Mouse (Mus musculus) lung, postnatal 0 days (tissue): ENCODE measurements at regions not wholly inside any gene's neighbourhood (a gene's known extent, or its start where the extent isn't known, plus 50 kb on each side); places are given as distances from the start of the nearest gene placed in this dataset.
"Not testable (repeated sequence)": the region's sequence is repeated elsewhere in the genome, so short reads cannot be mapped to it uniquely, and the experiment has no call there.

Source experiments
- ATAC-seq: fragments of 200-750 bp; cut with Nextera tagmentation; 2 replicates; pipeline ENCODE4 v1.8.0; 2017; ENCODE audit warnings: moderate library complexity
- DNase-seq: peaks from one replicate; pipeline ENCODE4 v3.0.0-alpha.2; 2016; ENCODE audit warnings: low spot score
- H3K27ac ChIP-seq: fragments of 300-500 bp; sonication (generic); 2 replicates; pipeline ENCODE4 v1.5.1; 2014; ENCODE audit warnings: antibody characterized with exemption, mild to moderate bottlenecking, low read length, mixed read lengths
- H3K27me3 ChIP-seq: fragments of 300-500 bp; sonication (generic); replicated peaks from 2 replicates; pipeline ENCODE4 v1.6.1; 2014; ENCODE audit warnings: low read length, mixed read lengths; ENCODE audit not compliant: insufficient read depth
- H3K36me3 ChIP-seq: fragments of 300-500 bp; sonication (generic); 2 replicates; pipeline ENCODE4 v1.6.1; 2014; ENCODE audit warnings: low read length, mixed read lengths; ENCODE audit not compliant: insufficient read depth
- H3K4me1 ChIP-seq: fragments of 300-500 bp; sonication (generic); 2 replicates; pipeline ENCODE4 v1.6.1; 2014; ENCODE audit warnings: antibody characterized with exemption, low read depth, low read length, mixed read lengths; ENCODE audit not compliant: insufficient read depth
- H3K4me2 ChIP-seq: fragments of 300-500 bp; sonication (generic); replicated peaks from 2 replicates; pipeline ENCODE4 v1.6.1; 2014; ENCODE audit warnings: low read depth, mild to moderate bottlenecking, low read length, moderate library complexity, mixed read lengths
- H3K4me3 ChIP-seq: fragments of 300-500 bp; sonication (generic); 2 replicates; pipeline ENCODE4 v1.5.1; 2014; ENCODE audit warnings: low read depth, low read length
- H3K9ac ChIP-seq: fragments of 300-500 bp; sonication (generic); replicated peaks from 2 replicates; pipeline ENCODE4 v1.6.1; 2014; ENCODE audit warnings: low read depth, mild to moderate bottlenecking
- H3K9me3 ChIP-seq: fragments of 300-500 bp; sonication (generic); 2 replicates; pipeline ENCODE4 v1.6.1; 2016; ENCODE audit warnings: low read length, mixed read lengths
- CTCF ChIP-seq: IDR thresholded peaks from 2 replicates; pipeline ENCODE4 v1.5.1; 2016; ENCODE audit warnings: antibody characterized with exemption, mild to moderate bottlenecking
- EP300 ChIP-seq: IDR thresholded peaks from 2 replicates; pipeline ENCODE4 v1.6.1; 2016; ENCODE audit warnings: antibody characterized with exemption, mild to moderate bottlenecking, control low read depth
- WGBS: fragments of 180-500 bp; shearing (Covaris S2); extraction: QIAGEN DNeasy Blood & Tissue Kit; methylation state at CpG from one replicate; pipeline ENCODE4 v1.1.7; 2014; 5-methylcytosine and 5-hydroxymethylcytosine counted together

DNA sequence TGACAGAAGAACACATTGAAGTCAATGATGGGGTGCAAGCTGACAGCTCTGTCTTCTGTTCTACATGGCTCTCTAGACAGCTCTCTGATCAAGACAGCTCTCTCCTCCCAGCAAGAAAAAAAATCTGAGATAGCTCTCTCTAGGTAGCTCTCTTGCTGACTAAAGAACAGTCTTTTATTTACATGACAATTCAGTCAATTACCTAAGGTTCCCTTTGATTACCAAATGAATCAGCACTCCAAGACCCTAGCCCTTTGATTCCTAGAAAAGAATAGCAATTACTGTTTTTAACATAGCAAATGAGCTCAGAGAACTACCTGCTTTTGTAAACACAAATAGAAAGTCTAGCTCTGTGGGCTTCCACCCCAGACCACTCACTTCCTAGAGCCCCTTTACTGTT lies 264.1 kb downstream of the Gm6685 start:
- no peaks in the 10 kb centered on the region for H3K36me3 ChIP-seq
- no peak overlapping the region for H3K4me3 ChIP-seq
- H3K27me3 ChIP-seq: no peaks in the 10 kb centered on the region
- no peak for TF ChIP-seq EP300
- TF ChIP-seq CTCF: no peak
- no peak for DNase-seq
- no peaks in the 10 kb centered on the region for H3K9me3 ChIP-seq
- no peak overlapping the region for H3K27ac ChIP-seq
- no peak overlapping the region for H3K9ac ChIP-seq
- no peak for ATAC-seq
- H3K4me2 ChIP-seq: no peak overlapping the region
- H3K4me1 ChIP-seq: no peaks in the 10 kb centered on the region

DNA sequence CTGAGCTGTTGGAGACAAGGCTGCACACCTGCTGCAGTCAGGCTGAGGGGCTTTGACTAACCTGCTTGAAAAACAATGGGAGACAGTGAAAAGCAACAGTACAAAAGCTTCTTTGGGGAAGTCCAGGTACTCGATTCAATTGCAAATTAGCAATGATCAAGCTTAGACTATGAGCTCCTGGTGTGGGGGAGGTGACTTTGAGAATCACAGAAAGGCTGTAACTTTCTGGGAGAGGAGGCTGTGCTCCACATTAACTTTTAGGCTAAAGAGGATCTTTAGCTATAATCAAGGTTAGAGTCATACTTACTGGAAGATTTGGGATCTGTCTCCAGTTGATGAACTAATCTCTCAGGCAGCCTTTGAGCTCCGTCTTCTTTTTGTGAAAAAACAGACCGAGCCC lies 303.4 kb downstream of the Gm6685 start:
- 82% methylated on average over 3 of the region's 3 CpGs for WGBS
- DNase-seq, H3K27me3 ChIP-seq, H3K9ac ChIP-seq, ATAC-seq, H3K36me3 ChIP-seq, H3K27ac ChIP-seq, H3K9me3 ChIP-seq, H3K4me1 ChIP-seq, H3K4me3 ChIP-seq, H3K4me2 ChIP-seq: not testable (repeated sequence)

DNA sequence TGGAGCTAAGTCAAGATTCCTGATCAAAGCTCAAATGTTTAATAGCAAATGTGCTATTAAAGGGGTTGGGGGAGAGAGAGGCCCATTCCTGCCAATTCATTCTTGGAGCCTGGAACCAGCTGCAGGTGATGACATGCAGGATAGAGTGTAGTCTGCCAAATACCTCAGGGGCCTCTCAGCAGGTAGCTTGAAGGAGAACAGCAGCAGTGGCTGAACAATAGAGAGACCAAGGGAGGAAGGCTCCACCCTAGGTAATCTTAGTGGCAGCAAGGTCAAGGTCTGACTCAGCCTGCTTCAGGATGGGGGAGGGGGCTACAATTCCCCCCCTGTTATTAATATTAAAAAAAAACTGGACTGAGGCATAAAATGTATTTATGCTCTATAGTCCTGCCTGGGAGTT lies 304.1 kb downstream of the Gm6685 start:
- H3K4me2 ChIP-seq, H3K9ac ChIP-seq, ATAC-seq, H3K27me3 ChIP-seq, H3K4me1 ChIP-seq, H3K9me3 ChIP-seq, H3K27ac ChIP-seq, H3K36me3 ChIP-seq, DNase-seq, H3K4me3 ChIP-seq: not testable (repeated sequence)

- Histone ChIP-seq H3K27ac (no peak overlapping the region), H3K9me3 (no peaks in the 10 kb centered on the region), H3K27me3 (no peaks in the 10 kb centered on the region), H3K4me3 (no peak overlapping the region), H3K9ac (no peak overlapping the region), H3K36me3 (no peaks in the 10 kb centered on the region), H3K4me1 (no peaks in the 10 kb centered on the region), H3K4me2 (no peak overlapping the region)
- ATAC-seq (no peak), DNase-seq (no peak)
- no peak for TF ChIP-seq CTCF
- no peak for TF ChIP-seq EP300
These were observed 316.8 kb downstream of the Gm6685 start for GRCm38 (mm10) chr11:28022876-28023275.

DNA sequence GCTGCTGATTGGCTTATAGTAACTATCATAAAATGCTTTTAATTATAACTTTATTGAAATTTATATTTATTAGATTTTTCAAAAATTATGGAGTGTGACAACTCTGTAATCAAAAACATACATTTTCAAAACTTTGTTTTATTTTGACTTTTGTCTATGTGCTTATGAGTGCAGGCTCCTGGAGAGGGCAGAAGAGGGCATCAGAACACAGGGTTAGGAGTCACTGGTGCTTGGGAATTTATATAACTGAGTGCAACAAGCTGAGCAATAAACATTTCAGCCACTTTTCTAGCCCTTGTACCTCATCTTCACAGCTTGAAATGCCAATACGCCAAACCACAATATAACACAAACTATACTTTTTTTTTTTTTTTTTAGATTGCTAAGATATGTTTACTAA lies 318.9 kb downstream of the Gm6685 start:
- Histone ChIP-seq H3K27ac (no peak overlapping the region), H3K9me3 (no peaks in the 10 kb centered on the region), H3K27me3 (no peaks in the 10 kb centered on the region), H3K4me3 (no peak overlapping the region), H3K4me1 (no peaks in the 10 kb centered on the region), H3K4me2 (no peak overlapping the region), H3K36me3 (no peaks in the 10 kb centered on the region), H3K9ac (no peak overlapping the region)
- TF ChIP-seq CTCF: 0 out of 2 replicates have a peak, but pooled peaks have one; percentile 2
- no peak for TF ChIP-seq EP300
- DNase-seq: no peak
- ATAC-seq: no peak
- WGBS: 71% methylated on average over 1 of the region's 1 CpGs
